Mouse (Mus musculus): ENCODE measurements around the gene Pcbd1. TPM values are rescaled to one million over a fixed set of nuclear protein-coding genes. Genes with fewer than 3 reads are reported as not detected.

Gene Pcbd1
- total and polyA plus RNA-seq, 3 experiments: 0.50 to 1.8 (median 0.86) TPM

DNA sequence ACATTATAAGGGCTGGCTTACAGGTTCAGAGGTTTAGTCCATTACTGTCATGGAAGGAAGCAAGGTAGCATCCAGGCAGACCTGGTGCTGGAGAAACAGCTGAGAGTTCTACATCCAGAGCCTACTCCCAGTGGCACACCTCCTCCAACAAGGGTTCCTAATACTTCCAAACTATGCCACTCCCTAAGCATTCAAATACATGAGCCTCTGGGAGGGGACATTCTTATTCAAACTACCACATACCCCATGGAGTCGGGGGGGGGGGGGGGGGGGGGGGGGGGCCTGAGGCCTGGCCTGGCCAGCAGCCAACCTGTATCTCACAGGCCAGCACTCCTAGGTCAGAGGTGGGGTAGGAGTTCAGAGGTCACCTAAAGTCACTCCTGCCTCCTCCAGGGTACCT, 30.0 kb upstream of the Pcbd1 start:
- Histone ChIP-seq H3K36me3 (ENCODE audit: control insufficient read depth, insufficient read depth, low read length) (no peaks in the 10 kb centered on the region), H3K4me1 (ENCODE audit: control insufficient read depth, insufficient read depth, low read length) (no peaks in the 10 kb centered on the region), H3K27ac (no peak overlapping the region), H3K9ac (ENCODE audit: low read depth, low read length) (no peak overlapping the region), H3K79me2 (replicated peaks; ENCODE audit: control insufficient read depth, insufficient read depth, low read length) (no peaks in the 10 kb centered on the region), H3K27me3 (ENCODE audit: control insufficient read depth, insufficient read depth, low read length) (no peaks in the 10 kb centered on the region), H3K4me3 (no peak overlapping the region)
- intact Hi-C loops (cut with DNase I): no loop called here
- TF ChIP-seq CTCF (IDR thresholded peaks at IDR 0.05) (no peak), POLR2A (IDR thresholded peaks at IDR 0.05; ENCODE audit: insufficient read depth, low read depth, low read length) (no peak), EP300 (IDR thresholded peaks at IDR 0.05; ENCODE audit: insufficient read depth, low read depth, low read length) (no peak)
- DNase-seq: no peak
- WGBS: no CpG with 5 or more reads among the region's 1 CpGs

DNA sequence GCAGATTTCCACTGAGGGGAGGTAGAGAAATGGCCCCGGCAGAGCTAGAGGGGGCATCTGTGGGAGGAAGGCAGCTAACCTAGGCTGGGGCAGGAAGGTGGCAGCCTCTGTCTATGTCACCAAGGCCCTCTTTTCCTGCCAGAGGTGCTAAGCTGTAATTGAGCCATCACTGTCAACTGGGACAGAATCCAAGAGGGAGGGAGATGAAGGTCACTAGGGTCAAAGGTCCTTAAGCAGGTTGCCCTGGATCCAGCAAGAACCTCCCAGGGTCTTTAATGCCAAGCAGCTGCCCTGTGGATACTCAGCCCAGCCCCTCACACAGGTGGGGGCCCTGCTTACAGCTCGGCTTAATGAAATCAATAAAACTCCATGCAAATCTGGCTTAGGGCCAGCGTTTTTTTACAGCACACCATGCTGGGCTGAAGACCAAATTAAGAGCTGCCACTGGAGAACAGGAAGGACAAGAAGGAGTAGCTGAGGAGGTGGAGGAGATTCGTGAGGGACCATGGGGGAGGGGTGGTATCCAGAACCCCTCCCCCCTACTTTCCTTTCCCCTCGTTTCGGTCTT, 29.5 kb upstream of the Pcbd1 start:
- Histone ChIP-seq H3K79me2 (replicated peaks; ENCODE audit: control insufficient read depth, insufficient read depth, low read length) (no peaks in the 10 kb centered on the region), H3K9ac (ENCODE audit: low read depth, low read length) (no peak overlapping the region), H3K27ac (no peak overlapping the region), H3K4me3 (no peak overlapping the region), H3K36me3 (ENCODE audit: control insufficient read depth, insufficient read depth, low read length) (no peaks in the 10 kb centered on the region), H3K4me1 (ENCODE audit: control insufficient read depth, insufficient read depth, low read length) (no peaks in the 10 kb centered on the region), H3K27me3 (ENCODE audit: control insufficient read depth, insufficient read depth, low read length) (no peaks in the 10 kb centered on the region)
- no peak for TF ChIP-seq EP300 (IDR thresholded peaks at IDR 0.05; ENCODE audit: insufficient read depth, low read depth, low read length)
- TF ChIP-seq CTCF (IDR thresholded peaks at IDR 0.05): no peak
- TF ChIP-seq POLR2A (IDR thresholded peaks at IDR 0.05; ENCODE audit: insufficient read depth, low read depth, low read length): no peak
- no peak for DNase-seq
- intact Hi-C loops (cut with DNase I): loop anchor here (10.0 kb wide), 1 partner anchor 645 kb away; no protein-coding TSS in a partner anchor
- WGBS: 20% methylated on average over 6 of the region's 6 CpGs

DNA sequence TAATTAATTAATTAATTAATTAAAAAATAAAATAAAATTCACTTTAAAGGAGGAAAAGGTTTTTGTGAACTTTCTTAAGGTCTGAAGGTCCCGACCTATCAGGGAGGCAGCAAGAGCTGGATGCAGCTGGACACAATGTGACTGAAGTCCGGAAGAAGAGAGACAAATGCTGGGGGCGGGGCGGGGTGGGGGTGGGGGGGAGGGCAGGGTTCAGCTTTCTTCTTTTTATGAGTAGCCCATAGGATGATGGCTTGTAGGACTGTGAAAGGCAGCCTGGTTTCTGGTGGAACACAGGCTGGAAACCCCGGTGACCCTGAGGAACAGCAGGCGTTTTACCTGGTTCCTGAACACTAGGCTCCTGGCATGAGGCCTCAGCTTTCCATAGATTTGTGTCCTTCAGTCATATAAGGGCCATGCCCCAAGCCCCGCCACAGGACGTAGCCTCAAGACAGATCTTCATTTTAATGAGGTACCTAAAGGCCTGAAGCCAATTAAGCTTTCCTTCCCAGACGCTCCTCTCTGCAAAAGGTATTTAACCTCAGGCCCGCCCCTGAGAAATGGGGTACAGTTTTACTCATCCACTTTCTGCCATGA, 25.8 kb upstream of the Pcbd1 start:
- Histone ChIP-seq H3K79me2 (replicated peaks; ENCODE audit: control insufficient read depth, insufficient read depth, low read length) (no peaks in the 10 kb centered on the region), H3K27me3 (ENCODE audit: control insufficient read depth, insufficient read depth, low read length) (no peaks in the 10 kb centered on the region), H3K36me3 (ENCODE audit: control insufficient read depth, insufficient read depth, low read length) (no peaks in the 10 kb centered on the region), H3K4me3 (no peak overlapping the region), H3K4me1 (ENCODE audit: control insufficient read depth, insufficient read depth, low read length) (no peaks in the 10 kb centered on the region), H3K27ac (no peak overlapping the region), H3K9ac (ENCODE audit: low read depth, low read length) (no peak overlapping the region)
- TF ChIP-seq EP300 (IDR thresholded peaks at IDR 0.05; ENCODE audit: insufficient read depth, low read depth, low read length) (no peak), CTCF (IDR thresholded peaks at IDR 0.05) (no peak), POLR2A (IDR thresholded peaks at IDR 0.05; ENCODE audit: insufficient read depth, low read depth, low read length) (no peak)
- DNase-seq: no peak
- WGBS: 88% methylated on average over 10 of the region's 10 CpGs
- intact Hi-C loops (cut with DNase I): loop anchor here (10.0 kb wide), 1 partner anchor 649 kb away; no protein-coding TSS in a partner anchor

DNA sequence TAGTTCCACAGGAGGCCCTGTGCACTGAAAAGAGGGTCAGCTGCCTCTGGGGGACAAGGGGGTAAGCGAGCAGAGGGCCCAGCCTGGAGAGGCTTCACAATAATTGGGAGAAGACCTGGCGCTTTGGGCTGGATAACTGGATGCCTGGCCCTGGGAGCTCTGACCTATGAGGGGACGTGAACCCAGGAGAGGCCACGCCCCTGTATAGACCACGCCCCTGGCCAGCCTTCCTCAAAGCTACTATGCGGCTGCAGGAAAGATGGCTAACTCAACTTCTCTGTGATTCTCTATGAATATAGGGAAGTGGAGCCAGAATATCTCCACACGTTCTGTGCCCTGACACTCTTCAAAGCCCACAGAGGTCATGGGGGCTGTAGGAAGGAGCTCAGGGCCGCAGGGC, 24.5 kb upstream of the Pcbd1 start:
- Histone ChIP-seq H3K4me3 (no peak overlapping the region), H3K9ac (ENCODE audit: low read depth, low read length) (no peak overlapping the region), H3K27ac (no peak overlapping the region), H3K4me1 (ENCODE audit: control insufficient read depth, insufficient read depth, low read length) (no peaks in the 10 kb centered on the region), H3K27me3 (ENCODE audit: control insufficient read depth, insufficient read depth, low read length) (no peaks in the 10 kb centered on the region), H3K79me2 (replicated peaks; ENCODE audit: control insufficient read depth, insufficient read depth, low read length) (no peaks in the 10 kb centered on the region), H3K36me3 (ENCODE audit: control insufficient read depth, insufficient read depth, low read length) (no peaks in the 10 kb centered on the region)
- WGBS: 49% methylated on average over 8 of the region's 8 CpGs
- no peak for TF ChIP-seq POLR2A (IDR thresholded peaks at IDR 0.05; ENCODE audit: insufficient read depth, low read depth, low read length)
- no peak for TF ChIP-seq EP300 (IDR thresholded peaks at IDR 0.05; ENCODE audit: insufficient read depth, low read depth, low read length)
- TF ChIP-seq CTCF (IDR thresholded peaks at IDR 0.05): no peak
- intact Hi-C loops (cut with DNase I): loop anchor here (10.0 kb wide), 1 partner anchor 650 kb away; no protein-coding TSS in a partner anchor
- no peak for DNase-seq

DNA sequence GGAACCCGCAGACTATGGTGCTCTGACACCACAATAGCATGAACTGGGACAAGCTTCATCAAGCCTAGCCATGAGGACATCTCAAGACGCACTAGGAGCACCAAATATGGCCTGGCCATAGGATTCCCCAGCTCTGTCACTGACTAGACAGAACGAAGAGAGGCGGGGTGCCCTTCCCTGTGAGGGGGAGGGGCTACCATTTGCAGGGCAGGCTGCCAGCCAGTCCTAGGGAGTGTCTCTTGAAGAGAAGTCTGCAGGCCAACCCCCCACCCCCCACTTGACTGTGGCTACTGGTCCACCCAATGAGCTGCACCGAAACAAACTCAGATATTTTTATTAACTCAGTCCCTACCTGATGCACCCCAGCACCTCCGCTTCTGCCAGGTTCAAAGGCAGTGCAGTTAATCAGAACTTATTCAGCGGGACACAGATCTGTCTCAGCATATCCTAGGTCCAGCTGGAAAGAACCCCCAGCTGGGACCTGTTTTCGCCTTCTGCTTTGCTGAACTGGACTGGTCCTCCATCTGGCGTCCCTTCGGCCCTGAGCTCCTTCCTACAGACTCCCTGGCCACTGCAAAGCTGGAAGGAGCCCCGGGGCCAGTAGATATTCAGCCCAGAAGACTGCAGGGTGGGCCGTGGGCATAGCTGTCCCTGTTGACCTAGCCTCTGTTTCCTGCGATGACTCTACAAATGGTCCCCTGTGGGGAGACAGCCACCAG, 23.7 kb upstream of the Pcbd1 start:
- 55% methylated on average over 13 of the region's 13 CpGs for WGBS
- H3K27ac ChIP-seq: no peak overlapping the region
- TF ChIP-seq CTCF (IDR thresholded peaks at IDR 0.05): no peak
- TF ChIP-seq EP300 (IDR thresholded peaks at IDR 0.05; ENCODE audit: insufficient read depth, low read depth, low read length): no peak
- TF ChIP-seq POLR2A (IDR thresholded peaks at IDR 0.05; ENCODE audit: insufficient read depth, low read depth, low read length): no peak
- H3K4me3 ChIP-seq: no peak overlapping the region
- H3K9ac ChIP-seq (ENCODE audit: low read depth, low read length): no peak overlapping the region
- H3K79me2 ChIP-seq (replicated peaks; ENCODE audit: control insufficient read depth, insufficient read depth, low read length): no peaks in the 10 kb centered on the region
- no peaks in the 10 kb centered on the region for H3K4me1 ChIP-seq (ENCODE audit: control insufficient read depth, insufficient read depth, low read length)
- intact Hi-C loops (cut with DNase I): loop anchor here (10.0 kb wide), 1 partner anchor 651 kb away; no protein-coding TSS in a partner anchor
- no peak for DNase-seq
- H3K36me3 ChIP-seq (ENCODE audit: control insufficient read depth, insufficient read depth, low read length): no peaks in the 10 kb centered on the region
- H3K27me3 ChIP-seq (ENCODE audit: control insufficient read depth, insufficient read depth, low read length): no peaks in the 10 kb centered on the region

All from heart, adult 2 months (tissue).